Mouse (Mus musculus): Measurements from ENCODE around the gene Lix1.

Gene Lix1

GRCm38 (mm10) chr17:17402222-17403004 is at the start of gene Lix1:
Gene Lix1, plus strand, starts transcription at chr17:17402672.
- no peak for DNase-seq (ENCODE audit: low read depth)

DNA sequence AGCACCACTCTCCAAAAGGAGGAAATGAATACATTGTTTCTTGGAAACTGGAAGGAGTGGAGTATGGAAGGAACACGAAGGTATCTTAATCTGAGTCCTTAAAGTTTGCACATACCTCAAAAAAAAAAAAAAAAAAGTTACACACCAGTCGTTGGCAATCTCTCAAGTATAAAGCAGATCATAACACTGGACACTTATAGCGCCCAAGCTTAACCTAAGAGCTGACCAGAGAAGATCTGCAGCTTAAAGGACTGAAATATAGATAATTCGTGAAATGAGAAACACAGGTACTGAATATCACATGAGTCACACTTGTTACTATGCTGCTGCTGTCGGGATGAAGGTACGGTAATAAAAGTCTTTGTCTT is 28.9 kb upstream of the Lix1 start:
- DNase-seq (ENCODE audit: low read depth) = no peak

DNA sequence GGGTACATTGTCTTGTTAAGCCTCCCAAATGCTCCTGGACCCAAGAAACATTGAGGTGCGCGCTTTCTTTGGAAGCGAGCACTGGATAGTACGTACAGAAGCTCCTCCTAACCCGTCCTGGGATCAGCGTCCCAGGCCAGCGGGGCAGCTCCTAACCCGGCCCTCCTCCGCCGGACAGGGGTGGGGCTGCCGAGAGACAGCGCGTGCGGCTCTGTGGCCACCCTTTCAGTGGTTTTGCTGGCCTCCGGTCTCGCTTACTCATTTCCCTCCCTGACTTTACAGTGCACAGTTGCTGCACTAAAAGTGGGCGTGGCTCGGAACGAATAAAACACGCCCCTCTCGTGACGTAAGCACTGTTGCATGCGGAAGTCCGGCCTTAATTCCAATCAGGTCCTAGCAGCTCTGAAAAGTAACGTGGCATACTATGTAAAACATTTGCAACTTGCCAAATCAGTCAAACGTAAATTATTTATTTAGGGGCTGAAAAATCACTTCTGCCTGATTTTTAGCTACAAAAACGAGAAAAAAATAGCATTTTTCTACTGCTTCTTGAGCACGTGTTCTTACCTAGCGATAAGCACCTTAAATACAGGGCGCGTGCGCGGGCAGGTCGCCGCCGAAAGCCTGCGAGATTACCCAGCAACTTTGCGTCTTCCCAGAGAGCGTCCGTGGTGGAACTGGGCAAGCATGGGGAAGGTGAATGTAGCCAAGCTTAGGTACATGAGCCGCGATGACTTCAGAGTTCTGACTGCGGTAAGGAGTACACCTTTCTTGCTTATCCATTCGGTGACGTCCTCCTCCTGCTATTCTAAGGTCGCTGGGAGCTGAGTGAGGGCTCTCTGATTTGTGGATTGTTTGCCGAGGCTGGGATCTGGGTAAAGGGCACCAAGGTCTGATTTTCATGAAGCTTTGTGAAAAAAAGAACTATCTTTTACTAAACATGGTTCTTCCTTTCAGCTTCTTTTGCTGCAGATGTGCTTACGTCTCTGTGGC is 28.3 kb upstream of the Lix1 start, which contains the start of gene Riok2:
Gene Riok2, plus strand, starts transcription at position 392 of the 993 bp plus-strand sequence.
- peak; percentile 99 for DNase-seq (ENCODE audit: low read depth)

GRCm38 (mm10) chr17:17375581-17375980 is 26.9 kb upstream of the Lix1 start:
- DNase-seq (ENCODE audit: low read depth) = no peak

GRCm38 (mm10) chr17:17383703-17384102 is 18.8 kb upstream of the Lix1 start:
- no peak for DNase-seq (ENCODE audit: low read depth)

GRCm38 (mm10) chr17:17384502-17384901 is 18.0 kb upstream of the Lix1 start:
- no peak for DNase-seq (ENCODE audit: low read depth)

- no peak for DNase-seq (ENCODE audit: low read depth)
Observed at GRCm38 (mm10) chr17:17386117-17386516, 16.4 kb upstream of the Lix1 start.

DNA sequence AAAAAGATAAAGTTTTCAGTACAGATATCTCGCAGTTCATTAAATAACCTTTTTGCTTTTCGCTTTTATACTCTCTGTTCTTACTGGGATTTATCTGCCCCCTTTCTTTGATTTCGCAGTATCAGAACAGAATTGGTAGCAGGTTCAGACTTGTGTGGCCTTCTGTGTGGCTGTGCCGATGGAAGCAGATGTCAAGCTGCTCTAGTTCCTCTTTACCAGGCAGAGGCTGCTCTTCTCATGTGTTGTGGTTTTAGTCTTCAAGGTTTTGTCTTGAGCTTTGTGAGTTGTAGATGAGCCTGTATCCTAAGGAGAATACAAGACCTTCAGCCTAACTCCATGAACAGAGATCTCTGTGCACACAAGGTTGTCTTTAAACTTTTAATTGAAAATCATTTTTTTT is 10.6 kb upstream of the Lix1 start:
- no peak for DNase-seq (ENCODE audit: low read depth)

DNA sequence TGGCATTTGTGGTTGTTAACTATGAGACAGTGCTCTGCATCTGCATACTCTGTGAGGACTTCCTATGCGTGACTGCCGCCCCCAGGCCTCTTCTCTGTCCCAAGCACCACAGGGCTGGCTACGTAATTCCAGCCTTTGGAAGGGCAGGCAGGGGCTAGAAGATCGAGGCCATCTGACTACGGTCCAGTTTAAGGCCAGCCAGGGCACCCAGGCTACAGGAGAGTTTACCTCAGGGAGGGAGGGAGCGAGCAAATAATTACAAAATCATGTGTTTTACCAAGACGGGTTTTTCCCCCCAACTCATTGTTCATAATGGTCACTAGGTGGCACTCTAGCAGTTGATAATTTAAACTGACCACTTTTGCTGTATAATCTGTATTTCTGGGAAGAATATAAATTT is 9.6 kb upstream of the Lix1 start:
- DNase-seq (ENCODE audit: low read depth) = peak; percentile 31

- DNase-seq (ENCODE audit: low read depth) = no peak
Observed at GRCm38 (mm10) chr17:17393300-17393699, 9.2 kb upstream of the Lix1 start.

- DNase-seq (ENCODE audit: low read depth) = peak; percentile 87
Observed at GRCm38 (mm10) chr17:17394336-17394735, 8.1 kb upstream of the Lix1 start.

DNA sequence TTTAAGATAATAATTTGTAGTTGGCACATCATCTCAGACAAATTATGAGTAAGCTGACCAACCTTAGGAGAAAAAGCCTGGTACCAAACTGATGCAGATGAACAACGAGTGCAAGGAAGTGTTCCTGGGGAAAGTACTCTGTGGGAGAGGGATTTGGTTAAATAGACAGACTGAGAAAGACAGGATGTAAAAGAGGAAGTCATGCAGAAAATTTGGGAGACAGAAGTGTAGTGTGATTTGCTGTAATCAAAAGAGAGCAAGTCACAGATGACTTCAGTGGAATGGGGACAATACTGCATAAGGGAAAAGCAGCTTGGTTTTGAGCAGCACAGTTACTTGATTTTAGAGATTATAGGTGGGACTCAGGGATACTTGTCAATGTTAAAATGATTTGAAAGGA is 5.6 kb upstream of the Lix1 start:
- DNase-seq (ENCODE audit: low read depth) = no peak

DNA sequence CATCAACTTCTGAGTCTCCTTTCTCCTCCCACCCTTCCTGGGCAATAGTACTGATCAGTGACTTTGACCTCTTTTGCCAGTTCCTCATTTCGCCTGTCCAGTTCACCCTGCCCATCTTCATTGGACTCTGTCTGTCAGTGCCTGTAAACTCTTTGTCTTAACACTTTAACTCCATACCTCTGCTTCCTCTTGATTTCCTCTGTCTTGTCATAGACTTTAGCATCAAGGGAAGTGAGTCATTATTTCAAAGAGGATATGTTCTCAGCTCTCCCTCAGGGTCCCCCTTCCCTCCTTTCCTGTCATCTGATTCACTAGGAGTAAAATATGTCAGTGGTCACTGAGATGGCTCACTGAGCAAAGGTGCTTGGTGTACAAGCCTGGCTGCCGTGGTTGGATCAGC is 3.8 kb upstream of the Lix1 start:
- DNase-seq (ENCODE audit: low read depth) = no peak

GRCm38 (mm10) chr17:17403038-17403437 is 566 bp downstream of the Lix1 start:
- DNase-seq (ENCODE audit: low read depth) = no peak

- DNase-seq (ENCODE audit: low read depth) = no peak
Observed at GRCm38 (mm10) chr17:17403578-17404112, 1.2 kb downstream of the Lix1 start.

- DNase-seq (ENCODE audit: low read depth) = peak; percentile 37
Observed at GRCm38 (mm10) chr17:17404811-17405544, 2.5 kb downstream of the Lix1 start.

DNA sequence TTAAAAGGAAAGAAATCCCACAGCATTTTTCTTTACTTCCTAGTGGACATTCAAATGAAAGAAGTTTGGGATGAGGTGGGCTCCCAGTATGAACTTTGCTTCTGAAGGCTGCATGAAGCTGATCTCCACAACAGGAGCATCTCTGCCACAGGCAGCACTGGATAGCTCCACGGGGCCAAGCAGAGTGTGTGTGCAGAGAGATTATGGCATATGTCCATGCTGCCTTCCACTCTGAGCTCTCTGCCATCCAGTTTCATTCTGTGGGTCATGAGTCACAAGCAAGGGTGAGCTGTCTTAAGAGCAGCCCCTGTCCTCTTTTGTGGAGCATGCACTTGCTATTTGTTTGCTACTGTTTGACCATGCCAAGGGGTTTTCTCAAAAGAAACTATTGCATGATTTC is 3.1 kb downstream of the Lix1 start:
- DNase-seq (ENCODE audit: low read depth) = no peak

GRCm38 (mm10) chr17:17408137-17408536 is 5.7 kb downstream of the Lix1 start:
- DNase-seq (ENCODE audit: low read depth) = no peak

- no peak for DNase-seq (ENCODE audit: low read depth)
Observed at GRCm38 (mm10) chr17:17408720-17409478, 6.4 kb downstream of the Lix1 start.

DNA sequence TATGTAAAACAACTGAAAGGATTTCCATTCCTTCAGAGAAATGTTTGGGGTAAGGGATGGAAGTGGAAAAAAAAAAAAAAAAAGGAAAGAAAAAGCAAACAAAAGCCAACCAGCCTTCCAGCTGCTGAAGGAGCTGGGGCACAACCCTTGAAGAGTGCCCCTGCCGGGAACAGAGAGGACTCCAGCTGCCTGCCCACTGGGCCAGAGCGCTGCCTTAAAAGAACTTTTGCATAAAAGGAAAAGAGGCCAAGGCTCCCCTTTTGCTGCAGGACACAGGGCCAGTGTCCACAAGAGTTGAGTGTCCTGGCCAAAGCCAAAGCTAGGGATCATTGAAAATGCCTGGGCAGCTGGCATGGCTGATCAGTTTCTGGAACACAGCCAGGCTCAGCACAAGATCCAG is 7.1 kb downstream of the Lix1 start:
- no peak for DNase-seq (ENCODE audit: low read depth)

DNA sequence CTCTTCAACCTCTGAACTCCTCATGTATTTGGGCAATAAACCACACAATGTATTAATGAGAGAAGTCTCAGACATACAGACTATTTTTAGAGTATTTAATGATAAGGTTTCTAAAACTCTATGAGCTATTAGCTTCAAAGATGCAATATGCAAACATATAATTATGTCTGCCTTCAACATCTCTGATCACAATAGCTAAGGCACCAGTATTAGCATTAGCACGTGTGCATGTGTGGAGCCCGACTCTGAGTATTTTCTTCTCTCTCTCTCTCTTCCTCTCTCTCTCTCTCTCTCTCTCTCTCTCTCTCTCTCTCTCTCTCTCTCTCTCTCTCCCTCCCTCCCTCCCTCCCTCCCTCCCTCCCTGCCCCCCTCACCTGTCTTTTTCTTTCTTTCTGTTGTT is 9.0 kb downstream of the Lix1 start:
- no peak for DNase-seq (ENCODE audit: low read depth)
